Mouse (Mus musculus) lung, postnatal 14 days (tissue): Measurements from ENCODE around the gene Ermp1.
"Not testable (repeated sequence)": the region's sequence is repeated elsewhere in the genome, so short reads cannot be mapped to it uniquely, and the experiment has no call there.

ENCODE experiments used
- DNase-seq: peaks from one replicate; pipeline ENCODE4 v3.0.0; 2021

Gene Ermp1

GRCm38 (mm10) chr19:29596276-29596675 is 51.9 kb downstream of the Ermp1 start:
- no peak for DNase-seq

- not testable (repeated sequence) for DNase-seq
Observed at GRCm38 (mm10) chr19:29593783-29594182, 54.4 kb downstream of the Ermp1 start.

GRCm38 (mm10) chr19:29583734-29584133 is 64.5 kb downstream of the Ermp1 start:
- no peak for DNase-seq

- no peak for DNase-seq
Observed at GRCm38 (mm10) chr19:29582439-29582838, 65.8 kb downstream of the Ermp1 start.

- DNase-seq: no peak
Observed at GRCm38 (mm10) chr19:29566512-29566911, 81.7 kb downstream of the Ermp1 start.

GRCm38 (mm10) chr19:29563258-29563779 is 84.9 kb downstream of the Ermp1 start:
- peak; percentile 76 for DNase-seq

- DNase-seq: no peak
Observed at GRCm38 (mm10) chr19:29562603-29563002, 85.6 kb downstream of the Ermp1 start.

GRCm38 (mm10) chr19:29562166-29562565 is 86.0 kb downstream of the Ermp1 start:
- no peak for DNase-seq
